Mouse (Mus musculus): ENCODE measurements around the gene Lrp10.

GRCm38 (mm10) chr14:54477172-54477909 is 13.4 kb downstream of the Lrp10 start:
- TF ChIP-seq CTCF (IDR thresholded peaks at IDR 0.05; ENCODE audit: borderline replicate concordance, insufficient read depth, low read length) (no peak), POLR2A (IDR thresholded peaks at IDR 0.05; ENCODE audit: low read depth, low read length) (no peak)
